In the genomic region with DNA sequence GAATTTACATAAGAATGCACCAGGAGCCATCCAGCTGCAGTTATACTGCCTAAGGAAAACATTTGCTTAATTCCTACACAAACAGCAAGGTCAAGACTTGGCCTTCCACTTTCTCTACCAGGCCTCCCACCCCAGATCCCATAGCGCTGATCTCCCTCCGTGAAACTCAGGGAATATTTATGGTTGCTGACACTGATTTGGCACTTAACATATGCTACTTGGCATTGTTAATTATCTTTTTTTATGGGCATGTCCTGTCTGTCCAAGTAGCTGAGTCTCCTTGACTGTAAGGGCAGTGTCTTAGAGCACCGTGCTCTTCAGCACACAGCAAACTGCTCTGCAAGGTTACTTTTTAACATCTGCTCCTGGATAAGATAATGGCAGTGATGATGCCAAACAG, we compare ENCODE assay signal across 22 mouse cellular contexts.
"Had no signal": no experiment of that assay in that cellular context is flagged by ENCODE, and none has a peak within 500 bp of the region (broad histone marks: within the 10 kb centered on the region; RNA-seq: fewer than 3 reads in every experiment).

No protein-coding gene starts in this region.

- H3K36me3 ChIP-seq: limb, embryonic 10.5 days; limb, embryonic 13.5 days; liver, embryonic 12.5 days; liver, embryonic 15.5 days; lung, embryonic 15.5 days had no signal

- H3K27ac ChIP-seq: layer of hippocampus, adult 2 months; limb, embryonic 10.5 days; limb, embryonic 13.5 days; liver, embryonic 12.5 days; liver, embryonic 15.5 days; lung, embryonic 15.5 days; stomach, postnatal 0 days had no signal

- H3K9ac ChIP-seq: limb, embryonic 13.5 days; liver, embryonic 12.5 days; liver, embryonic 15.5 days; lung, embryonic 15.5 days had no signal

- H3K27me3 ChIP-seq: limb, embryonic 13.5 days; liver, embryonic 12.5 days; liver, embryonic 15.5 days; lung, embryonic 15.5 days; megakaryocyte, embryonic 14.5 days had no signal

- ATAC-seq: liver, embryonic 12.5 days had no signal

- DNase-seq: kidney, adult 2 months; kidney, postnatal 10 days; layer of hippocampus, adult 9-11 months; liver; lung, adult 18-20 months; lung, postnatal 10 days; lung, postnatal 36 days; midbrain, embryonic 14.5 days; right cerebral cortex, postnatal 14 days; right cerebral cortex, postnatal 4 days; thymus, adult 2 months; thymus, postnatal 14 days; thymus, postnatal 4 days had no signal

- H3K4me2 ChIP-seq: limb, embryonic 13.5 days; liver, embryonic 12.5 days; liver, embryonic 15.5 days; lung, embryonic 15.5 days; midbrain, embryonic 11.5 days had no signal

- H3K4me3 ChIP-seq: layer of hippocampus, adult 2 months; limb, embryonic 10.5 days; limb, embryonic 13.5 days; liver, embryonic 12.5 days; liver, embryonic 15.5 days; lung, embryonic 15.5 days; megakaryocyte, embryonic 14.5 days had no signal

- H3K9me3 ChIP-seq: limb, embryonic 10.5 days; limb, embryonic 13.5 days; liver, embryonic 12.5 days; liver, embryonic 15.5 days; lung, embryonic 15.5 days; megakaryocyte, embryonic 14.5 days had no signal

- H3K4me1 ChIP-seq: limb, embryonic 10.5 days; limb, embryonic 13.5 days; liver, embryonic 12.5 days; liver, embryonic 15.5 days; lung, embryonic 15.5 days; megakaryocyte, embryonic 14.5 days had no signal
